Mouse (Mus musculus) thymus, adult 18-20 months (tissue): ENCODE measurements around the gene Thy1.

Source experiments
- DNase-seq, 2 experiments: peaks; one replicate each; pipeline ENCODE4 v3.0.0; 2022; ENCODE audit warnings: mixed read lengths in 2 of 2

Thy1 gene

GRCm38 (mm10) chr9:44037106-44037505 lies 6.1 kb upstream of the Thy1 start:
- no peak for DNase-seq

- no peak for DNase-seq
Observed at GRCm38 (mm10) chr9:44041511-44042395, 1.4 kb upstream of the Thy1 start.

DNA sequence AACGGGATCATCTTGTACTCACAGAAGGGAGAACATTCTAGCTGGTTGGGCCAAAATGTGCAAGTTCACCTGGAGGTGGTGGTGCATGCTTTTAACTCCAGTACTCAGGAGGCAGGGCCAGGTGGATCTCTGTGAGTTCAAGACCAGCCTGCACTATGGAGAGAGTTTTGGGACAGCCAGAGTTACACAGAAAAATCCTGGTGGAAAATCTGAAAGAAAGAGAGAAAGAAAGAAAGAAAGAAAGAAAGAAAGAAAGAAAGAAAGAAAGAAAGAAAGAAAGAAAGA lies 846 bp upstream of the Thy1 start:
- DNase-seq, result no peak

DNA sequence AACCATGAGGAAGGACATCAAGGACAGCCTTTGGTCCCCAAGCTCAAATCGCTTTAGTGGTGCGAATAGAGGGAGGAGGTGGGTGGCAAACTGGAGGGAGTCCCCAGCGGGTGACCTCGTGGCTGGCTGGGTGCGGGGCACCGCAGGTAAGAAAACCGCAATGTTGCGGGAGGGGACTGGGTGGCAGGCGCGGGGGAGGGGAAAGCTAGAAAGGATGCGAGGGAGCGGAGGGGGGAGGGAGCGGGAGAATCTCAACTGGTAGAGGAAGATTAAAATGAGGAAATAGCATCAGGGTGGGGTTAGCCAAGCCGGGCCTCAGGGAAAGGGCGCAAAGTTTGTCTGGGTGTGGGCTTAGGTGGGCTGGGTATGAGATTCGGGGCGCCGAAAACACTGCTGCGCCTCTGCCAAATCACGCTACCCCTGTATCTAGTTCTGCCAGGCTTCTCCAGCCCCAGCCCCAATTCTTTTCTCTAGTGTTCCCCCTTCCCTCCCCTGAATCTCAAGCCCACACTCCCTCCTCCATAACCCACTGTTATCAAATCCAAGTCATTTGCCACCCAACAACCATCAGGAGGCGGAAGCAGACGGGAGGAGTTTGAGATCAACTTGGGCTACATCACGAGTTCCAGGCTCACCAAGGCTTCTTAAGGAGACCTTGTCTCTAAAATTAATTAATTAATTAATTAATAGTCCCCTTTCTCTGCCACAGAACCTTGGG lies 683 bp downstream of the Thy1 start:
- DNase-seq, result peak in 1 of 2 experiments; percentile 61

GRCm38 (mm10) chr9:44044426-44045157 lies 1.4 kb downstream of the Thy1 start:
- DNase-seq, result peak; percentile 66 to 79

DNA sequence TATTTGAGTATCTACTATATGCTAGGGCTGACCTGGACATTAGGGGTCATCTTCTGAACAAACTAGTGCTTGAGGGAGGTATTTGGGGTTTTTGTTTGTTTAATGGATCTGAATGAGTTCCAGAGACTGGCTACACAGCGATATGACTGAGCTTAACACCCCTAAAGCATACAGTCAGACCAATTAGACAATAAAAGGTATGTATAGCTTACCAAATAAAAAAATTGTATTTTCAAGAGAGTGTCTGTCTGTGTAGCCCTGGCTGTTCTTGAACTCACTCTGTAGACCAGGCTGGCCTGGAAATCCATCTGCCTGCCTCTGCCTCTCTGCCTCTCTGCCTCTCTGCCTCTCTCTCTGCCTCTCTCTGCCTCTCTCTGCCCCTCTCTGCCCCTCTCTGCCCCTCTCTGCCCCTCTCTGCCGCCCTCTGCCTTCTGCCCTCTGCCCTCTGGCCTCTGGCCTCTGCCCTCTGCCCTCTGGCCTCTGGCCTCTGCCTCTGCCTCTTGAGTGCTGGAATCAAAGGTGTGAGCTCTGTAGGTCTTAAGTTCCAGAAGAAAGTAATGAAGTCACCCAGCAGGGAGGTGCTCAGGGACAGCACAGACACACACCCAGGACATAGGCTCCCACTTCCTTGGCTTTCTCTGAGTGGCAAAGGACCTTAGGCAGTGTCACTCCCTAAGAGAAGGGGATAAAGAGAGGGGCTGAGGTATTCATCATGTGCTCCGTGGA lies 2.1 kb downstream of the Thy1 start:
- no peak for DNase-seq

- DNase-seq, result peak in 1 of 2 experiments; percentile 31
Observed at GRCm38 (mm10) chr9:44045884-44046272, 2.7 kb downstream of the Thy1 start.

- DNase-seq, result peak in 1 of 2 experiments; percentile 65
Observed at GRCm38 (mm10) chr9:44046426-44046825, 3.2 kb downstream of the Thy1 start.

DNA sequence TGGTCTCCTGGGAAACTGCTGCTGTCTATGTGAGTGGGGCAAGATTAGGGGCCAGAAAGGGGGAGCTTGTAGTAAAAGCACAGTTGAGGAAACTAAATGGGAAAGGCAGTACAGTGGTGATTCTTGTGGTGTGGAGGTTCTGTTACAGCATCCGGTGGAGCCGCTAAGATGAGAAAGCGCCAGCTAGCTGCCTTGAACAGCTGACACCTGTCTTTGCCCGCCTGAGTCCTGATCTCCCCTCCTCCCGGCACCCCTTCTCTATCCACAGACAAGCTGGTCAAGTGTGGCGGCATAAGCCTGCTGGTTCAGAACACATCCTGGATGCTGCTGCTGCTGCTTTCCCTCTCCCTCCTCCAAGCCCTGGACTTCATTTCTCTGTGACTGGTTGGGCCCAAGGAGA lies 3.9 kb downstream of the Thy1 start:
- DNase-seq, result peak; percentile 75 to 86

- DNase-seq, result no peak
Observed at GRCm38 (mm10) chr9:44047571-44048490, 4.6 kb downstream of the Thy1 start.

DNA sequence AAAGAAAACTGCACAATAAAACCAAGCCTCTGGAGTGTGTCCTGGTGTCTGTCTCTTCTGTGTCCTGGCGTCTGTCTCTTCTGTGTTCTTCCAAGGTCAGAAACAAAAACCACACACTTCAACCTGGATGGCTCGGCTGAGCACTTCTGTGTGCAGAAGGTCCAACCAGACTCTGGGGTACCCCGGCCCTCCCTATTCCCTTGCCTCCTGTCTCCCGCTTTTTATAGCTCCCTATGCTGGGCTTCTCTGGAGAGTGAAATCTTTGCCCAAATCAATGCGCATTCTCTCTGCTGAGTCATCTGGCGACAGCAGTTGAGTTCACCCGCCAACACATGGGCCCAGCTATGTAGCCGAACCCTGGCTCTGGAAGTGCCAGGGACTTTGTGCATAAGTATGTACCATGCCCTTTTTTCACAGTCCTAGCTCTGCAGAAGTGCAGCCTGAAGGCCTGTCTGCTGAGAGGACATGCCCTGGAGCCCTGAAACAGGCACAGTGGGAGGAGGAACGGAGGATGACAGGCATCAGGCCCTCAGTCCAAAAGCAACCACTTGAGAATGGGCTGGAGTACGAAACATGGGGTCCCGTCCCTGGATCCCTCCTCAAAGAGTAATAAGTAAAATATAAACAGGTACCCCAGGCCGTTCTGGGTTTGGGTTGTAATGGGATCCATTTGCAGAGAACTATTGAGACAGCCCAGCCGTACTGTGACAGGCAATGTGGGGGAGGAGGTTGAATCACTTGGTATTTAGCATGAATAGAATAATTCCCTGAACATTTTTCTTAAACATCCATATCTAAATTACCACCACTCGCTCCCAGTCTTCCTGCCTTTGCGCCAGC lies 5.6 kb downstream of the Thy1 start:
- no peak for DNase-seq

- no peak for DNase-seq
Observed at GRCm38 (mm10) chr9:44049381-44050165, 6.4 kb downstream of the Thy1 start.

- no peak for DNase-seq
Observed at GRCm38 (mm10) chr9:44052855-44053254, 9.7 kb downstream of the Thy1 start.

GRCm38 (mm10) chr9:44053936-44054335 lies 10.8 kb downstream of the Thy1 start:
- DNase-seq, result no peak

GRCm38 (mm10) chr9:44058606-44059005 lies 15.4 kb downstream of the Thy1 start:
- DNase-seq, result no peak

DNA sequence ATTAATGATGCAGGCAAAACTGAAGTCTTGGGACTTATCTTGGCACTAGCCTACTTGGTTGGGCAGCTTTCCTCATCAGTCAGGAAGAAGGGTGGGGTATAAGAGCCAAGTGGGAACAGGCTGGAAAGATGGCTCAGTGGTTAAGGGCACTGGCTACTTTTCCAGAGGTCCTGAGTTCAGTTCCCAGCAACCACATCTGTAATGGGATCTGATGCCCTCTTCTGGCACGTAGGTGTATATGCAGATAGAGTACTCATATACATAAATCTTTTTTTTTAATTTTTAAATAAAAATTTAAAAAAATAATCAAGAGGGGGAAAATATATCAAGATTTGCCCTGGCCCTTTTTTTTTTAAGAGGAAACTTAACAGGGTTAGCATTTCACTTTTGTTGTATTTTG lies 22.0 kb downstream of the Thy1 start:
- DNase-seq, result no peak

GRCm38 (mm10) chr9:44066785-44067225 lies 23.6 kb downstream of the Thy1 start, which contains the start of gene Usp2:
Gene Usp2 (plus strand): TSS chr9:44067021.
- DNase-seq, result peak; percentile 98

- peak; percentile 63 to 73 for DNase-seq
Observed at GRCm38 (mm10) chr9:44067241-44067959, 24.2 kb downstream of the Thy1 start.

DNA sequence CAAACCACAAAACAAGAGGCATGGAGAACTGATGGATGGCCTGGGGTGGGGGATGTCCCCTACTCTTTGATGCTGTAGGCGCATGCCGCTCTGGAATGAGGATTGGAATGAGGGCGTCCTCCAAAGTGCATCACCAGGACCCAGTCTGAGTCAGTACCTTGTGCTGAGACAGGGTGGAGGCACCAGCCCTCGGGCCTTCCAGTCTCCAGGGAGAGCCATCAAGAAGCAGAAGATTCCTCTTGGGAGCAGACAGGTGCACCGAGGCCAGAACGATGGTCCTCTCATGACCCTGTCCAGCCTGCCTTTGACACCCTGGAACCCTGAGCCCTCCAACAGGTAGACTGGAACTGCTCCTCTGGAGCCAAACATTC lies 24.8 kb downstream of the Thy1 start:
- DNase-seq, result no peak
